Mouse (Mus musculus): ENCODE data around the gene Stk33. TPM values are rescaled to one million over a fixed set of nuclear protein-coding genes. Genes with fewer than 3 reads are reported as not detected.

Gene Stk33
- polyA plus RNA-seq, 1 experiment from 2014 or later, result 0.76 TPM

GRCm38 (mm10) chr7:109455748-109456147 lies 16.9 kb upstream of the Stk33 start:
- no peak overlapping the region for H3K27ac ChIP-seq (ENCODE audit: low read length)
- ATAC-seq (replicated peaks; ENCODE audit: extremely low read depth, insufficient read depth, low FRiP score), result no peak
- no peak overlapping the region for H3K4me3 ChIP-seq (ENCODE audit: low read length)
- H3K9me3 ChIP-seq (replicated peaks; ENCODE audit: control insufficient read depth, low read length), result no peaks in the 10 kb centered on the region
- no peaks in the 10 kb centered on the region for H3K36me3 ChIP-seq (ENCODE audit: control insufficient read depth, insufficient read depth)
- no peaks in the 10 kb centered on the region for H3K27me3 ChIP-seq (ENCODE audit: control insufficient read depth, insufficient read depth, low read length)
- H3K9ac ChIP-seq (ENCODE audit: low read length), result no peak overlapping the region
- H3K4me2 ChIP-seq (ENCODE audit: low read depth, low read length), result no peak overlapping the region
- WGBS, result 68% methylated on average over 2 of the region's 2 CpGs
- no peaks in the 10 kb centered on the region for H3K4me1 ChIP-seq (ENCODE audit: control insufficient read depth, insufficient read depth, low read length)

GRCm38 (mm10) chr7:109454856-109455255 lies 16.0 kb upstream of the Stk33 start:
- no peak overlapping the region for H3K4me2 ChIP-seq (ENCODE audit: low read depth, low read length)
- H3K27me3 ChIP-seq (ENCODE audit: control insufficient read depth, insufficient read depth, low read length), result no peaks in the 10 kb centered on the region
- no peaks in the 10 kb centered on the region for H3K4me1 ChIP-seq (ENCODE audit: control insufficient read depth, insufficient read depth, low read length)
- H3K9ac ChIP-seq (ENCODE audit: low read length), result no peak overlapping the region
- H3K27ac ChIP-seq (ENCODE audit: low read length), result no peak overlapping the region
- no peak for ATAC-seq (replicated peaks; ENCODE audit: extremely low read depth, insufficient read depth, low FRiP score)
- 82% methylated on average over 9 of the region's 9 CpGs for WGBS
- H3K4me3 ChIP-seq (ENCODE audit: low read length), result no peak overlapping the region
- no peaks in the 10 kb centered on the region for H3K9me3 ChIP-seq (replicated peaks; ENCODE audit: control insufficient read depth, low read length)
- no peaks in the 10 kb centered on the region for H3K36me3 ChIP-seq (ENCODE audit: control insufficient read depth, insufficient read depth)

GRCm38 (mm10) chr7:109448060-109448459 lies 9.2 kb upstream of the Stk33 start:
- H3K9ac ChIP-seq (ENCODE audit: low read length), result no peak overlapping the region
- H3K4me1 ChIP-seq (ENCODE audit: control insufficient read depth, insufficient read depth, low read length), result no peaks in the 10 kb centered on the region
- H3K9me3 ChIP-seq (replicated peaks; ENCODE audit: control insufficient read depth, low read length), result no peaks in the 10 kb centered on the region
- H3K27me3 ChIP-seq (ENCODE audit: control insufficient read depth, insufficient read depth, low read length), result no peaks in the 10 kb centered on the region
- no peaks in the 10 kb centered on the region for H3K36me3 ChIP-seq (ENCODE audit: control insufficient read depth, insufficient read depth)
- H3K27ac ChIP-seq (ENCODE audit: low read length), result no peak overlapping the region
- H3K4me2 ChIP-seq (ENCODE audit: low read depth, low read length), result no peak overlapping the region
- no peak for ATAC-seq (replicated peaks; ENCODE audit: extremely low read depth, insufficient read depth, low FRiP score)
- WGBS, result 77% methylated on average over 2 of the region's 2 CpGs
- H3K4me3 ChIP-seq (ENCODE audit: low read length), result no peak overlapping the region

GRCm38 (mm10) chr7:109445012-109445411 lies 6.1 kb upstream of the Stk33 start:
- no peaks in the 10 kb centered on the region for H3K9me3 ChIP-seq (replicated peaks; ENCODE audit: control insufficient read depth, low read length)
- no peak overlapping the region for H3K4me3 ChIP-seq (ENCODE audit: low read length)
- H3K4me1 ChIP-seq (ENCODE audit: control insufficient read depth, insufficient read depth, low read length), result no peaks in the 10 kb centered on the region
- no peak for ATAC-seq (replicated peaks; ENCODE audit: extremely low read depth, insufficient read depth, low FRiP score)
- no peak overlapping the region for H3K4me2 ChIP-seq (ENCODE audit: low read depth, low read length)
- no peak overlapping the region for H3K9ac ChIP-seq (ENCODE audit: low read length)
- 0 out of 2 replicates have a peak, but pooled peaks cover under 1% of the 10 kb centered on the region for H3K27me3 ChIP-seq (ENCODE audit: control insufficient read depth, insufficient read depth, low read length)
- 13% methylated on average over 6 of the region's 6 CpGs for WGBS
- no peaks in the 10 kb centered on the region for H3K36me3 ChIP-seq (ENCODE audit: control insufficient read depth, insufficient read depth)
- no peak overlapping the region for H3K27ac ChIP-seq (ENCODE audit: low read length)

GRCm38 (mm10) chr7:109442739-109443138 lies 3.9 kb upstream of the Stk33 start:
- H3K9ac ChIP-seq (ENCODE audit: low read length), result no peak overlapping the region
- no peaks in the 10 kb centered on the region for H3K36me3 ChIP-seq (ENCODE audit: control insufficient read depth, insufficient read depth)
- peaks cover 7% of the 10 kb centered on the region for H3K4me1 ChIP-seq (ENCODE audit: control insufficient read depth, insufficient read depth, low read length)
- H3K27me3 ChIP-seq (ENCODE audit: control insufficient read depth, insufficient read depth, low read length), result peaks cover 20% of the 10 kb centered on the region
- no peaks in the 10 kb centered on the region for H3K9me3 ChIP-seq (replicated peaks; ENCODE audit: control insufficient read depth, low read length)
- ATAC-seq (replicated peaks; ENCODE audit: extremely low read depth, insufficient read depth, low FRiP score), result no peak
- H3K27ac ChIP-seq (ENCODE audit: low read length), result no peak overlapping the region
- no peak overlapping the region for H3K4me2 ChIP-seq (ENCODE audit: low read depth, low read length)
- H3K4me3 ChIP-seq (ENCODE audit: low read length), result no peak overlapping the region
- WGBS, result 51% methylated on average over 5 of the region's 5 CpGs

GRCm38 (mm10) chr7:109440697-109441269 lies 1.9 kb upstream of the Stk33 start:
- H3K36me3 ChIP-seq (ENCODE audit: control insufficient read depth, insufficient read depth), result no peaks in the 10 kb centered on the region
- H3K9me3 ChIP-seq (replicated peaks; ENCODE audit: control insufficient read depth, low read length), result no peaks in the 10 kb centered on the region
- H3K27me3 ChIP-seq (ENCODE audit: control insufficient read depth, insufficient read depth, low read length), result peaks cover 20% of the 10 kb centered on the region
- no peak for ATAC-seq (replicated peaks; ENCODE audit: extremely low read depth, insufficient read depth, low FRiP score)
- H3K4me3 ChIP-seq (ENCODE audit: low read length), result no peak overlapping the region
- no peak overlapping the region for H3K9ac ChIP-seq (ENCODE audit: low read length)
- 70% methylated on average over 9 of the region's 9 CpGs for WGBS
- H3K4me2 ChIP-seq (ENCODE audit: low read depth, low read length), result no peak overlapping the region
- H3K4me1 ChIP-seq (ENCODE audit: control insufficient read depth, insufficient read depth, low read length), result peaks cover 7% of the 10 kb centered on the region
- H3K27ac ChIP-seq (ENCODE audit: low read length), result no peak overlapping the region

GRCm38 (mm10) chr7:109424422-109425159 lies 14.3 kb downstream of the Stk33 start:
- H3K4me2 ChIP-seq (ENCODE audit: low read depth, low read length), result no peak overlapping the region
- no peak overlapping the region for H3K27ac ChIP-seq (ENCODE audit: low read length)
- H3K9me3 ChIP-seq (replicated peaks; ENCODE audit: control insufficient read depth, low read length), result no peaks in the 10 kb centered on the region
- WGBS, result 47% methylated on average over 3 of the region's 3 CpGs
- no peak overlapping the region for H3K9ac ChIP-seq (ENCODE audit: low read length)
- ATAC-seq (replicated peaks; ENCODE audit: extremely low read depth, insufficient read depth, low FRiP score), result no peak
- no peaks in the 10 kb centered on the region for H3K4me1 ChIP-seq (ENCODE audit: control insufficient read depth, insufficient read depth, low read length)
- no peak overlapping the region for H3K4me3 ChIP-seq (ENCODE audit: low read length)
- H3K36me3 ChIP-seq (ENCODE audit: control insufficient read depth, insufficient read depth), result no peaks in the 10 kb centered on the region
- H3K27me3 ChIP-seq (ENCODE audit: control insufficient read depth, insufficient read depth, low read length), result 0 out of 2 replicates have a peak, but pooled peaks cover 3% of the 10 kb centered on the region

- Histone ChIP-seq H3K4me2 (ENCODE audit: low read depth, low read length) (no peak overlapping the region), H3K9me3 (replicated peaks; ENCODE audit: control insufficient read depth, low read length) (no peaks in the 10 kb centered on the region), H3K4me1 (ENCODE audit: control insufficient read depth, insufficient read depth, low read length) (no peaks in the 10 kb centered on the region), H3K27me3 (ENCODE audit: control insufficient read depth, insufficient read depth, low read length) (0 out of 2 replicates have a peak, but pooled peaks cover 3% of the 10 kb centered on the region), H3K27ac (ENCODE audit: low read length) (no peak overlapping the region), H3K36me3 (ENCODE audit: control insufficient read depth, insufficient read depth) (no peaks in the 10 kb centered on the region), H3K9ac (ENCODE audit: low read length) (no peak overlapping the region), H3K4me3 (ENCODE audit: low read length) (no peak overlapping the region)
- 68% methylated on average over 8 of the region's 8 CpGs for WGBS
- ATAC-seq (replicated peaks; ENCODE audit: extremely low read depth, insufficient read depth, low FRiP score), result no peak
Measured at GRCm38 (mm10) chr7:109422803-109423202, 16.1 kb downstream of the Stk33 start.

- Histone ChIP-seq H3K4me1 (ENCODE audit: control insufficient read depth, insufficient read depth, low read length) (no peaks in the 10 kb centered on the region), H3K4me2 (ENCODE audit: low read depth, low read length) (no peak overlapping the region)
Measured at GRCm38 (mm10) chr7:109405491-109405890, 33.4 kb downstream of the Stk33 start.

More at GRCm38 (mm10) chr7:109405491-109405890, 33.4 kb downstream of the Stk33 start:
- H3K4me3 ChIP-seq (ENCODE audit: low read length), result no peak overlapping the region
- no peaks in the 10 kb centered on the region for H3K9me3 ChIP-seq (replicated peaks; ENCODE audit: control insufficient read depth, low read length)
- no peak overlapping the region for H3K9ac ChIP-seq (ENCODE audit: low read length)
- WGBS, result 66% methylated on average over 7 of the region's 7 CpGs
- ATAC-seq (replicated peaks; ENCODE audit: extremely low read depth, insufficient read depth, low FRiP score), result no peak
- no peak overlapping the region for H3K27ac ChIP-seq (ENCODE audit: low read length)
- no peaks in the 10 kb centered on the region for H3K36me3 ChIP-seq (ENCODE audit: control insufficient read depth, insufficient read depth)
- no peaks in the 10 kb centered on the region for H3K27me3 ChIP-seq (ENCODE audit: control insufficient read depth, insufficient read depth, low read length)

Data from heart, embryonic 16.5 days (tissue).